Mouse (Mus musculus) liver, embryonic 16.5 days (tissue): Measurements from ENCODE around the gene Ube2l6. TPM values are rescaled to one million over a fixed set of nuclear protein-coding genes. Genes with fewer than 3 reads are reported as not detected.

Source experiments
- ATAC-seq: fragments of 200-750 bp; cut with Nextera tagmentation; 2 replicates; pipeline ENCODE4 v1.8.0; 2017; ENCODE audit warnings: low read depth, mild to moderate bottlenecking, moderate number of reproducible peaks, moderate library complexity
- H3K27ac ChIP-seq: fragments of 300-500 bp; sonication (generic); 2 replicates; pipeline ENCODE4 v1.5.1; 2014; ENCODE audit warnings: mild to moderate bottlenecking, low read length
- H3K27me3 ChIP-seq: fragments of 300-500 bp; sonication (generic); 2 replicates; pipeline ENCODE4 v1.6.1; 2014; ENCODE audit warnings: low read depth, low read length, mixed read lengths; ENCODE audit not compliant: control insufficient read depth, insufficient read depth
- H3K36me3 ChIP-seq: fragments of 300-500 bp; sonication (generic); 2 replicates; pipeline ENCODE4 v1.6.1; 2014; ENCODE audit warnings: mild to moderate bottlenecking; ENCODE audit not compliant: control insufficient read depth, insufficient read depth
- H3K4me1 ChIP-seq: fragments of 300-500 bp; sonication (generic); 2 replicates; pipeline ENCODE4 v1.6.1; 2014; ENCODE audit warnings: low read depth, low read length, mixed read lengths; ENCODE audit not compliant: control insufficient read depth
- H3K4me2 ChIP-seq: fragments of 300-500 bp; sonication (generic); 2 replicates; pipeline ENCODE4 v1.6.1; 2014; ENCODE audit warnings: low read depth, low read length, mixed read lengths
- H3K4me3 ChIP-seq: fragments of 300-500 bp; sonication (generic); 2 replicates; pipeline ENCODE4 v1.5.1; 2014; ENCODE audit warnings: low read depth, mild to moderate bottlenecking, low read length
- H3K9ac ChIP-seq: fragments of 300-500 bp; sonication (generic); 2 replicates; pipeline ENCODE4 v1.6.1; 2014; ENCODE audit warnings: low read depth, low read length
- H3K9me3 ChIP-seq: fragments of 300-500 bp; sonication (generic); replicated peaks from 2 replicates; pipeline ENCODE4 v1.6.1; 2016; ENCODE audit warnings: low read length; ENCODE audit not compliant: control insufficient read depth
- WGBS: fragments of 180-500 bp; shearing (Covaris S2); extraction: QIAGEN DNeasy Blood & Tissue Kit; methylation state at CpG from one replicate; pipeline ENCODE4 v1.1.7; 2014; ENCODE audit not compliant: insufficient replicate concordance; 5-methylcytosine and 5-hydroxymethylcytosine counted together
- polyA plus RNA-seq: library from polyadenylated mRNA; unstranded; fragments of >200 nt; fragmentation: Nextera tagmentation; extraction: Ambion mirVana; gene quantifications from 2 replicates; pipeline ENCODE4 v1.2.1, GENCODE M21; 2015

The Ube2l6 gene
- polyA plus RNA-seq, 1 experiment from 2014 or later = 542 TPM

DNA sequence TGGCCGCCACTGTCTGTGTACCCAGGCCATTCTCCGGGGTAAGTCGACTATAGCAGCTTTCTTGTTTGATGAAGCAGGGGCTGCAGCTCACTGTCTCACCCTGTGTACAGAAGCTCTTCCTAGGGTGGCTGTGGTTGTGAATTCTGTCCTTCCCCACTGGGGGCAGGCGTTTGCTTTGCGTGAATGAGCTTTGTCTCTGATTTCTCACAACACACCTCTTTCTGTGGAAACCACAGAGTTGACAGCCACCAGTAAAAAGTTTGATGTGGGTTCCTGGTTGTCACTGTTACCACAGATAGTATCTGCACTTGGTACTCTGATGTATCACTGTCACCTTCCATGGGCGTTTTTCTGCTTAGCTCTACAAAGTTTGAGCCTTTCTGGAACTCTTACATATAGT, 19.4 kb upstream of the Ube2l6 start:
- WGBS = 27% methylated on average over 6 of the region's 6 CpGs
- no peaks in the 10 kb centered on the region for H3K36me3 ChIP-seq
- no peak for ATAC-seq
- H3K27ac ChIP-seq = no peak overlapping the region
- H3K9ac ChIP-seq = no peak overlapping the region
- H3K4me1 ChIP-seq = no peaks in the 10 kb centered on the region; the same call in 1 of the 2 replicates
- H3K27me3 ChIP-seq = peaks cover 23% of the 10 kb centered on the region
- no peak overlapping the region for H3K4me2 ChIP-seq
- no peaks in the 10 kb centered on the region for H3K9me3 ChIP-seq
- no peak overlapping the region for H3K4me3 ChIP-seq

DNA sequence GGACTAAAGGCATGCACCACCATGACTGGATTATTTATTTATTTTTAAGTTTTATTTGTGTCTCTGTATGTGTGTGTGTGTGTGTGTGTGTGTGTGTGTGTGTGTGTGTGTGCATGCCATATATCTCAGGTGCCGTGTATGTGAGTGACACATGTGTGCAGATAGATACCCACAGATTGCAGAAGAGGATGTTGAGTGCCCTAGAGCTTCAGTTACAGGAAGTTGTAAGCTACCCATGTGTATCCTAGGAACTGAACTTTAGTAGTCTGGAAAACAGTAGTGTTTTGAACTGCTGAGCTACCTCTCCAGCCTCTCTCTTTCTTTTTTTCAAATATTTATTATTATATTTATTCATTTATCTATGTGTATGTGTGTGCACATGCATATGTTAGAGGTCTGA, 15.3 kb upstream of the Ube2l6 start:
- H3K4me3 ChIP-seq = no peak overlapping the region
- H3K36me3 ChIP-seq = no peaks in the 10 kb centered on the region
- ATAC-seq = no peak
- H3K4me1 ChIP-seq = peaks cover 3% of the 10 kb centered on the region; the same call in 1 of the 2 replicates
- no peak overlapping the region for H3K4me2 ChIP-seq
- no peaks in the 10 kb centered on the region for H3K9me3 ChIP-seq
- H3K27ac ChIP-seq = no peak overlapping the region
- peaks cover 14% of the 10 kb centered on the region for H3K27me3 ChIP-seq
- H3K9ac ChIP-seq = no peak overlapping the region
- WGBS = 35% methylated on average over 1 of the region's 1 CpGs

DNA sequence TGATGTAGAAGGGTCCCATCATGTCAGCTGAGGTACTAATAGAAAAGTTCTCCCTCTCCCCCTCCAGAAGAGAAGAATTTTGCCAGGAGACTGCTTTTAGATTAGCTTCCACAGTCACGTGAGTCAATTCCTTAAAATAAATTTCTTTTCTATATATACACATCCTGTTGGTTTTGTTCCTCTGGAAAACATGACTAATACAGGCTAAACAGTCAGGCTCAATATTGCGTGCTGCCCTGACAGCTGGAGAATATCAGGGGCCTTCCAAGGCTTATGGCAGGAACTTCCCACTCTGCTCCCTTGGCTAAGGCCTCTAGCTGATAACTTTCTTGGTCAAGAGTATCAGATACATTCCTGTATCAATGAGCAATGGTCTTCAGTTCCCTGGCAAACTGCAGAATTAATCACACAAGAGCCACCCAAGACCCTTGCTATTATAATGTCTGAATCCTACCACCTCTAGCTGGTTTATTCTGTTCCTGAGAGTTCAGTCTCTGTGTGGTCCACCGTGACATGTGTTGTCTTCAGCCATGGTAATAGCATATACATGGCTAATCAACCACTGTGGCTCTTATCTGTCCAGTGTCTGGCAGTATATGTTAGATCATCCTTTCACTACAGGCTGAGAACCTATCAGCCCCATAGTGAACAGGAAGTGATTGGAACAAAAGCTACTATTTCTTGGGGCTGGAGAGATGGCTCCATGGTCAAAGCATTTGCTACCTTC, 14.6 kb upstream of the Ube2l6 start:
- H3K27ac ChIP-seq = no peak overlapping the region
- no peak for ATAC-seq
- peaks cover 8% of the 10 kb centered on the region; the same call in 1 of the 2 replicates for H3K27me3 ChIP-seq
- 47% methylated on average over 3 of the region's 3 CpGs for WGBS
- H3K4me1 ChIP-seq = peaks cover 6% of the 10 kb centered on the region; the same call in 1 of the 2 replicates
- H3K9me3 ChIP-seq = no peaks in the 10 kb centered on the region
- no peaks in the 10 kb centered on the region for H3K36me3 ChIP-seq
- H3K9ac ChIP-seq = no peak overlapping the region
- no peak overlapping the region for H3K4me2 ChIP-seq
- H3K4me3 ChIP-seq = no peak overlapping the region

DNA sequence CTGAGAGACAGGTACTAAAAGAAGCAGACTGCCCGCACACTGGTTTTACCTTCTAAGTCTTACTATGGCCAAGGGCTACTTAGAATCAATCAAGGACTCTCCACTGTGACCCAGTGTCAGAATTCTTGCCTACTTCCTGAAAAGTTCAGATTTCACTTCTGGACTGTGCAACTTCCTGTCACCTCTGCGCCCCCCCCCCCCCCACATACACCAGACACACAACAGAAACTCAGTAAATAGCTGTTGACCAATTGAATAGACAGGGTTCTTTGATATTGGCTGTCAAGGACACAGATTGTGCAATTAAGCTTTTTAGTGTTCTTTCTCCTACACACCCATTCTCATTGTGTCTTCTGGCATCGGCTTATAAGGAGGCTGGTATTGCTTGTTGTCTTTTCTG, 10.3 kb upstream of the Ube2l6 start:
- 47% methylated on average over 3 of the region's 3 CpGs for WGBS
- H3K4me3 ChIP-seq = no peak overlapping the region

DNA sequence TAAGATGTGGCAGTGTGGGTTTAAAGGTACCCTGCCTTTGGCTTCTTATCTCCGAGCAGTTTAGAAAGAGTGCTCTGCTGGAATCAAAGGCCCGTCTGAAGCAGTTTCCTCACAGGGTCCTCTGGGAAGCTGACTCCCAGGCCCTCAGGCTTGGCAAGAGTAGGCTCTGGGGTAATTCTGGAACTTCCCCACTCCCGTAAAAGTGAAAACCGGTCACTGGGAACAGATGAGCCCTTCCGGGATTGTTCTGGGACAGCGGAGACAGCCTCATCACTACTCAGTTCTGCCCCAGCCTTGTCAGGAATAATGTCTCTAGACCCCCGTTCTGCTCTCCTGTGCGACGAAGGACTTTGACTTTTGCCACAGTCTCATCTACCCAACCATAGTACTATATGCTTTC, 8.2 kb upstream of the Ube2l6 start:
- Histone ChIP-seq H3K4me2 (no peak overlapping the region), H3K4me1 (peaks cover 17% of the 10 kb centered on the region), H3K9me3 (peaks cover 6% of the 10 kb centered on the region; the same call in 1 of the 2 replicates), H3K27me3 (peaks cover 10% of the 10 kb centered on the region; the same call in 1 of the 2 replicates), H3K9ac (no peak overlapping the region), H3K4me3 (no peak overlapping the region), H3K27ac (no peak overlapping the region), H3K36me3 (no peaks in the 10 kb centered on the region)
- 57% methylated on average over 9 of the region's 9 CpGs for WGBS
- no peak for ATAC-seq

More for the DNA sequence above, 10.3 kb upstream of the Ube2l6 start:
- H3K9ac ChIP-seq = no peak overlapping the region
- H3K9me3 ChIP-seq = no peaks in the 10 kb centered on the region
- peaks cover 10% of the 10 kb centered on the region for H3K4me1 ChIP-seq
- no peaks in the 10 kb centered on the region for H3K36me3 ChIP-seq
- H3K27me3 ChIP-seq = peaks cover 10% of the 10 kb centered on the region; the same call in 1 of the 2 replicates
- H3K27ac ChIP-seq = no peak overlapping the region
- no peak for ATAC-seq
- H3K4me2 ChIP-seq = no peak overlapping the region

DNA sequence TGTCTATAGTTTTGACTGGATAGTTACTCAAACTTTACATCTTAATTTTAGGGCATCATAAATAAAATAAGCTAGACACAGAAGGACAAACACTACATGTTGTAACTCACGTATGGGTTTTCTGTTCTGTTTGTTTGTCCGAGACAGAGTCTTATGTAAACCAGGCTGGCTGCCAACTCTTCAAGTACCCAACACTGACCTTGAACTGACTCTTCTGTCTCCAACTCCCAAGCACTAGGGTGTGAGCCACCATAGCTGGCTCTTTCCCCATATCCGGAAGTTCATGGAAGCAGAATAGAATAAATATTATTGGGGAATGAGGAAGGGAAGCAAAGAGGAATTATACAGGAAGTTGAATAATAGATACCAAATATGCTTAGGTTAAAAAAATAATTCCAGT, 6.1 kb upstream of the Ube2l6 start:
- Histone ChIP-seq H3K27ac (no peak overlapping the region; the same call in 1 of the 2 replicates), H3K4me3 (peak overlapping the region; percentile 18; the same call in 1 of the 2 replicates), H3K27me3 (peaks cover 10% of the 10 kb centered on the region; the same call in 1 of the 2 replicates), H3K9ac (no peak overlapping the region), H3K36me3 (no peaks in the 10 kb centered on the region), H3K9me3 (peaks cover 6% of the 10 kb centered on the region; the same call in 1 of the 2 replicates), H3K4me2 (peak overlapping the region; percentile 36; the same call in 1 of the 2 replicates), H3K4me1 (peaks cover 17% of the 10 kb centered on the region)
- 67% methylated on average over 3 of the region's 3 CpGs for WGBS
- no peak for ATAC-seq

DNA sequence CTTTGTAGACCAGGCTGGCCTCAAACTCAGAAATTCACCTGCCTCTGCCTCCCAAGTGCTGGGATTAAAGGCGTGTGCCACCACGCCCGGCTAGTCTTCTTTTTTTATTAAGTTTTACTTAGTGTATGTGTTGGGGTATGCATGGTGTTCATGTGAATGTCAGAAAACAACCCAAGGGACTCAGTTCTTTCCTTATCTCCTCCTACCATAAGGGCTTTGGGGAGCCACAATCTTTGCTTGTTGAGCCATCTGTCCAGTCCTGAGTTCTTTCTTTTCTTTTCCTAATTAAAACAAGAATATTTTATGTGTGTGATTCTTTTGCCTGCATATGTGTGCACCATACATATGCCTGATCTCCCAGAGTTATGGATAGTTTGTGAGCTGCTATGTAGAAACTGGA, 5.5 kb upstream of the Ube2l6 start:
- Histone ChIP-seq H3K27ac (peak overlapping the region; percentile 69; the same call in 1 of the 2 replicates), H3K9me3 (peaks cover 6% of the 10 kb centered on the region; the same call in 1 of the 2 replicates), H3K4me3 (no peak overlapping the region), H3K4me2 (0 out of 2 replicates have a peak overlapping the region, but pooled peaks have one; percentile 0), H3K36me3 (no peaks in the 10 kb centered on the region), H3K9ac (no peak overlapping the region), H3K4me1 (peaks cover 23% of the 10 kb centered on the region), H3K27me3 (peaks cover 7% of the 10 kb centered on the region; the same call in 1 of the 2 replicates)
- 25% methylated on average over 3 of the region's 3 CpGs for WGBS
- peak; percentile 72 for ATAC-seq

DNA sequence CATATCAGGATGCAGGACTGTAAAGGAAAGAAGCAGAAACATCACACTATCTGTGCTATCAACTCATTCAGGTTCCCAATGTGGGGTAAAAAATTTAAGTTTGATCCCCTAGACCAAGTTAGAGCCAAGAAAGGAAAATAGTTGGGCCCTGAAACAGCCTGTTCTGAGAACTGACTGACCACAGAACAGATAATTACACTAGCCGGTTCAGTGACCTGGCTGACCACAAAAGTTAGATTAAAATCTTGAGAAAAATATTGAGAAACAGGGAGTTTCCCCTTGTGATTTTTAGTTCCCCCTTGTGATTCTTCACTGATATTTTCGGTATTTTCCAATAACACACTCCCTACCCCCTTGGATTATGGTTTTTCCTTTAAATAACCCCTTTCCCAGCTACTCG, 4.8 kb upstream of the Ube2l6 start:
- Histone ChIP-seq H3K9ac (no peak overlapping the region), H3K4me2 (no peak overlapping the region), H3K27ac (no peak overlapping the region), H3K36me3 (no peaks in the 10 kb centered on the region), H3K4me1 (peaks cover 21% of the 10 kb centered on the region), H3K9me3 (peaks cover 6% of the 10 kb centered on the region; the same call in 1 of the 2 replicates), H3K4me3 (no peak overlapping the region), H3K27me3 (peaks cover 7% of the 10 kb centered on the region; the same call in 1 of the 2 replicates)
- ATAC-seq = no peak
- 49% methylated on average over 3 of the region's 3 CpGs for WGBS
